Comparison of ENCODE assay signal across 8 mouse cellular contexts in the genomic region with DNA sequence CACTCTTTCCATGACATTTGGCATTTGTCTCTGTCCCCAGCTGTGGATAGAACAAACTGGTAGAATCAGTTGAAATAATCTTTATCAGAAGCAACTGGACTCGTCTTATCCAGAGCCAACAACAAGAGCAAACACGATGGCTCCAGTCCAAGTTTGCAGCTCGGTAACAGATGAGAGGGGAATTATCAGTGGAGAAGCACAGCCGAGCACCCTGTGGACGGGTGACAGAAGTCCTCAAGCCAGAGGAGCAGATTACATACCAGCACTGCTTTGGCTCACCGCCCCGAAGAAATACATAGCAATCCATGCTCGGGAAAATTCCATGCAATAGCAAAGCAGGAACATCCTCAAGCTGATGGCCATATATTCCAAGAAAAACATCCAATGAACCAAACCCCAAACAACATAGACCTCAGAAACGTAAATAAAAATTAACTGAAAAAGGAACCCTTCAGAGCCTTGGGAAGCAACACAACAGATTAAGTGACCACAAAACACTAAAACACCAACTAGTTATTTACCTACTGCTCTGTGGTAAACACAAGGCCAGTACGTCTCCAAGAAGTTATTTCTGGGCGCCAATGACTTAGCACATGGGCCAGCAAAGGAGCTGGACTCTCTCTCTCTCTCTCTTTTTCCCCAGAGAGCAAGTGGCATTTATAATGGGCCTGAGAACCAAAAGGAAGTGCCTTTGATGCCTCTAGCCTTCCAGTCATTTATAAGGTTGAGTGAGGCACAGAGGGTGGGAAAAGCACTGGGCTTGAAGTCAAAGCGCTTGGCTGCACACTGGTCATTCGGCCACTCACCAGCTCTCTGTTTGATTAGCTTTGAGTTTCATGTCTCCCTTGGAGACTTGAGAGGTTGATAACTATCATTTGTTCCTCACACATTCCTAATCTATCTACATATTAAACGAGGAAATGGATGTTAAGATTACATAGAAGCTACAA.
DNase-seq lines count a peak whose midpoint lies in the region; ATAC-seq lines count a peak whose summit lies in the region.

No protein-coding gene starts in this region.

- no peak overlapping the region for H3K4me2 ChIP-seq in heart, embryonic 11.5 days
- H3K4me2 ChIP-seq in midbrain, embryonic 16.5 days (ENCODE audit: low read length): no peak overlapping the region

- ATAC-seq in heart, embryonic 11.5 days (replicated peaks; ENCODE audit: insufficient number of reproducible peaks, low FRiP score, low TSS enrichment): no peak
- ATAC-seq in midbrain, embryonic 16.5 days: no peak
- no peak for ATAC-seq in monocyte, adult 5-6 weeks (replicated peaks; ENCODE audit: insufficient number of reproducible peaks, low FRiP score, low TSS enrichment, poor library complexity, severe bottlenecking)

- DNase-seq in heart, adult 18-20 months: peak; percentile 58 to 69
- DNase-seq in adrenal gland, adult 8-10 months: peak; percentile 31
- peak; percentile 30 for DNase-seq in gastrocnemius, postnatal 14 days
- peak; percentile 67 to 73 for DNase-seq in kidney, postnatal 4 days
- DNase-seq in yolk sac, embryonic 10.5 days (ENCODE audit: low spot score): no peak

- no peak overlapping the region for H3K4me3 ChIP-seq in heart, embryonic 11.5 days (ENCODE audit: low read depth, low read length)
- no peak overlapping the region for H3K4me3 ChIP-seq in midbrain, embryonic 16.5 days (ENCODE audit: low read depth, low read length)

- no peak overlapping the region for H3K9ac ChIP-seq in heart, embryonic 11.5 days (ENCODE audit: low read depth, low read length)
- no peak overlapping the region for H3K9ac ChIP-seq in midbrain, embryonic 16.5 days (ENCODE audit: low read depth, low read length)

- no peaks in the 10 kb centered on the region for H3K4me1 ChIP-seq in heart, embryonic 11.5 days (ENCODE audit: control insufficient read depth, insufficient read depth, low read length)
- no peaks in the 10 kb centered on the region for H3K4me1 ChIP-seq in midbrain, embryonic 16.5 days (ENCODE audit: control insufficient read depth, insufficient read depth, low read length)

- intact Hi-C loops in gastrocnemius, postnatal 14 days (cut with DNase I; ENCODE audit: low total_unique reads): no loop called here

- WGBS in heart, embryonic 11.5 days (ENCODE audit: insufficient replicate concordance): 58% methylated on average over 14 of the region's 14 CpGs
- 77% methylated on average over 14 of the region's 14 CpGs for WGBS in midbrain, embryonic 16.5 days

- H3K27me3 ChIP-seq in heart, embryonic 11.5 days (ENCODE audit: control insufficient read depth, insufficient read depth, low read length): no peaks in the 10 kb centered on the region
- no peaks in the 10 kb centered on the region for H3K27me3 ChIP-seq in midbrain, embryonic 16.5 days (ENCODE audit: control insufficient read depth, insufficient read depth, low read depth, low read length)

- H3K9me3 ChIP-seq in heart, embryonic 11.5 days (replicated peaks; ENCODE audit: control insufficient read depth, low read length): no peaks in the 10 kb centered on the region
- H3K9me3 ChIP-seq in midbrain, embryonic 16.5 days (replicated peaks; ENCODE audit: control insufficient read depth, low read length, poor library complexity, severe bottlenecking): no peaks in the 10 kb centered on the region

- H3K27ac ChIP-seq in heart, embryonic 11.5 days (ENCODE audit: low read depth, low read length): no peak overlapping the region
- no peak overlapping the region for H3K27ac ChIP-seq in midbrain, embryonic 16.5 days (ENCODE audit: low read length)

- H3K36me3 ChIP-seq in heart, embryonic 11.5 days (ENCODE audit: control insufficient read depth, insufficient read depth, low read length): no peaks in the 10 kb centered on the region
- H3K36me3 ChIP-seq in midbrain, embryonic 16.5 days (ENCODE audit: control insufficient read depth, insufficient read depth, low read length): no peaks in the 10 kb centered on the region
